Mouse (Mus musculus): ENCODE data around the gene Smco1. TPM values are rescaled to one million over a fixed set of nuclear protein-coding genes. Genes with fewer than 3 reads are reported as not detected.
"Not testable (repeated sequence)": the region's sequence is repeated elsewhere in the genome, so short reads cannot be mapped to it uniquely, and the experiment has no call there.

The Smco1 gene
- total RNA-seq (2017) = not detected in 3 replicates

DNA sequence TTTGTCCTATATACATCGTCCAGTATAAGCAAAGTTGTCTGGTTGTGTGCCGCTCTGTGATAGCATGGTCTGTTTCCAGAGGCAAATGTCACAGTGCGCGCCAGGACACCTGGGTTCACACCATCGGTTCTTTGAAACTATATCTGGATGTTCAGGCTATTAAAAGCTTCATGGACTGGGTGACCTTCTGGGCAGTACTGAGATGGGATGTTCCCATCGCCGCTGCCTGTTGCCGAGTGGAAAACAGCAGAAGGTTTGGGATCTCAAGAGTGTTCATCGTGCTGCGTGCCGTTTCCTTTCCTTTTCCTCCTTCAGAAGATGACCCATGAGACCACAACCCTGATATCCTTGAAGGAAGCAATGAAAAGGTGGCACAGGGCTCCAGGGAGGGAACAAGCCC lies at the start of gene Smco1:
Gene Smco1, plus strand, starts transcription at position 178 of the 400 bp plus-strand sequence.
- no peak for ATAC-seq (replicated peaks; ENCODE audit: insufficient number of reproducible peaks, low FRiP score, low TSS enrichment, poor library complexity, severe bottlenecking)

DNA sequence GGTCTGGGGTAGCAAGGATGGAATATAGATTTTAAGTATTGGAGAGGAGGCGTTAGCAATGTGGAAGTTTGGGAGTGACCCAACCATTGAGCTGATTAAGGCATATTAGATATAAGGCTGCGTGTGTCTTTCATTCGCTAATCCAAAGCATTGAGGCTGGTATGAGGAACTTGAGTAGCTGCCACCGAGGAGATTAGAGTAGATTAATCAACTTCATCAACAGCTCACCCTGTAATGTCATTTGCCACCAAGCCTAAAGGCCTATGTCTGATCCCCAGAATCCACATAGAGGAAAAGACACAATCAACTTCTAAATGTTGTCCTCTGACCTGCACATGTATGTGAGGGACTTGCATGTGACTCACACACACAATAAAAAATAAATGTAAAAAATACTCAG lies 49.5 kb upstream of the Smco1 start:
- ATAC-seq (replicated peaks; ENCODE audit: insufficient number of reproducible peaks, low FRiP score, low TSS enrichment, poor library complexity, severe bottlenecking) = no peak

DNA sequence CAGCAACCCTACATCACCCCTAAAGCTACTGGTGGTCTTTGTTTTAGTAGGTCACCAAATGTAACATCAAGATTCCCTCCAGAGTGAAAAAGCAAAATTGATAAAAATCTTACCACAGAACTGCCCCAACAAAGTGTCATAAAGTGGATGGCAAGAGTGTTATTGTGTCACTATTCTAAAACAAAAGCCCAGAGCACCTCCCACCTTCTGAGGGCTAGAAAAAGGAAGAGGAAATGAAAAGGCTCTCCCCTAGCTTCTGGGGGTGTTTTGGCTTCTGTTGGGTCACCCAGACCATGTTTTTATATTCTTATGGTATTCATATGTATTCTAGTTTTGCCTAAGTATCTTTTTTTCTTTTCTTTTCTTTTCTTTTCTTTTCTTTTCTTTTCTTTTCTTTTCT lies 48.9 kb upstream of the Smco1 start:
- ATAC-seq (replicated peaks; ENCODE audit: insufficient number of reproducible peaks, low FRiP score, low TSS enrichment, poor library complexity, severe bottlenecking) = peak; percentile 50; the same call in 1 of the 2 replicates

DNA sequence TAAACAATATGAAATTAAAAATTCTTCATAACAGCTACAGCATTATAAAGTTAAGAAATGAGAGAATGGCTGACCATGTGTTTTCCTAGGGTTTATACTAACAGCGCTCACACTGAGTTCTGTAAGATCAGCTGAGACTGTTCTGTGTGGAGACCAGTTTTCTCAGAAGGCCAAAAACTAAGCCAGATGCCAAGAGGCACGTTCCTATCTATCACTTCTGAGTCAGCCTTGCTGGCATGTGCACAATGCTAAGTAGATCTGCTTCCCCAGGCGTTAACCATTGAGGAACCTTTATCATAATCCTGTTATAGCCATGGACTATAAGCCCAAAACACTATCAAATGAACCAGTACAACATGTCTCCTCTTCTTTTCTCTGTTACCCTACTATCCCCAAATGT lies 39.2 kb upstream of the Smco1 start:
- ATAC-seq (replicated peaks; ENCODE audit: insufficient number of reproducible peaks, low FRiP score, low TSS enrichment, poor library complexity, severe bottlenecking) = not testable (repeated sequence)

DNA sequence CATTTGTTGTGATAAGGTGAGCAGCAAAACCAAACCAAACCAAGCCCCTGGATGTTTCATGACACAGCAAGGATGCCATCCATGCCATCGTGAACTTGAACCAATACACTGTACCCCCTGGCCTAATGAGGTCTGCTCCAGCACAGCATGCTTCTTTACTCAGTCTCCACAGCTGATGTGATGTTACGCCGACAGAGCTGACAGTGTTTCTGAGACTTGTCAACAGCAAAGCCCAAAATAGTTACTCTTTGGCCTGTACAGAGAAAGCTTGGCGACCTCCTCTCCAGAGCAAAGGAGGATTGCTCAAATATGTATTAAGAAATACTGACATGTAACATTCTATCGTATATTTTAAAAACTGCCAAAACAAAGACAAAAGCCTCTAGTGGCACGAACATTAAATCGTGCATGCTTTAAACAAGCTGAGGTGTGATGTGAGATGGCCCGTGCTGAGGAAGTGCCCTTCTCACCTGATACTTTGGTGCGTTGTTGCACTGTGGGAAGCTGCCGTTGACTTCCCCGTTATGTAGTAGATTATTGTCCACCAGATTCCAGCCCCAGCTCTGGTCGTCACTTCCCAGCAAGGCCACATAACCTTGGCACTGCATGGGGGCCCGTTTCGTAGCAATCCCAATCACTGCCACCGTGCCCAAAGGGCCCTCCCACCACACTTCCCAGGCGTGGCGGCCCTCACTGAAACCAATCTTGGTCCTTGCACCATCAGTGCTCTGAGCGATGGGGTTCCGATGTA lies 33.2 kb upstream of the Smco1 start:
- no peak for ATAC-seq (replicated peaks; ENCODE audit: insufficient number of reproducible peaks, low FRiP score, low TSS enrichment, poor library complexity, severe bottlenecking)

DNA sequence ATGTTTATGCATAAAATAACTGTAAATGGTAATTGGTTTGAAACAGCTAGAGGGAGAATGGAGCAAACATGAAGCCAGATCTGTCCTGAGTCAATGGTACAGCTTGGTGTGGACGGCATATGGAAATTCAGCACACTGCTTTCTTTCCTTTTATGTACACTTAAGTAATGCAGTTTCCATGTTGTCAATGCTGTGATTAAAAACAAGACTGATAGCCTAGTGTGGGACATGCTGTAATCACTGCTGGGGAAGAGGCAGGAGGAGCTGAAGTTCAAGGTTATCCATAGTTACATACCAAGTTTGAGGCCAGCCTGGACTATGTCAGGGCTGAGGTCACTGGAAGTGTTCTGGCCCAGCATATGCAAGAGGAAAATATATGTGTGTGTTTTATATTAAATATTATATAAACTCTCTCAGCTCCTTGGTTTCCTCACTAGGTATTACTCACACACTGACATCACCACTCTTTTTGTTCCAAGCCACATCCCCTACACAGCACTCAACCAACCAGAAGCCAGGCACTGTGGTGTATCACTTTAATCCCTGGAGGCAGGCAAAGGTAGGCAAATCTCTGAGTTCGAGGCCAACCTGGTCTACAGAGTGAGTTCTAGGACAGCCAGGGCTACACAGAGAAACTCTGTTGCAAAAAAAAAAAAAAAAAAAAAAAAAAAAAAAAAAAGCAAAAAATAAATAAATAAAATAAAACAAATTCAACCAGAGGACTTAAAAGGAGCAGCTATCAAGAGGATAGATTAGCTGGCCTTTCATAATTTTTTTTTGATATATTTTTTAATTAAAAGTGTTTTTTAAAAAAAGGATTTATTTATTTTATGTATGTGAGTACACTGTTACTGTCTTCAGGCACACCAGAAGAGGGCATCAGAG lies 31.6 kb upstream of the Smco1 start:
- no peak for ATAC-seq (replicated peaks; ENCODE audit: insufficient number of reproducible peaks, low FRiP score, low TSS enrichment, poor library complexity, severe bottlenecking)

DNA sequence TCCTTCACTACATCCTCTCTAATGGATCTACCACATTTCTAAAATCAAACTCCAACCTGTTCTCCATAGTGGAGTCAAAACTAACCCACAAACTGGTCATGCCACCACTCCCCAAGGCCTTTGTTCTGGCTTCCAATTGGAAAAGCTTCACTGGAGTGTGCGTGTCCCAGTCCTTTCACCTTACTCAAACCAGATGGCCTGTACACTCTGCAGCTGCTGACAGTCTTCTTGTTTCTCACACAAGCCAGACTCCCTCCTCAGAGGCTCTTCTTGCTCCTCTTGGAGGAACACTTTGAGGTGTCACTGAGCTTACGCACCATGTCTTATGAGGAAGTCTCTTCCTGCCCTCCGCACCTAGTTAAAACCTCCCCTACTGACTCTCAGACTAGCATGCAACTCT lies 27.4 kb upstream of the Smco1 start:
- no peak for ATAC-seq (replicated peaks; ENCODE audit: insufficient number of reproducible peaks, low FRiP score, low TSS enrichment, poor library complexity, severe bottlenecking)

DNA sequence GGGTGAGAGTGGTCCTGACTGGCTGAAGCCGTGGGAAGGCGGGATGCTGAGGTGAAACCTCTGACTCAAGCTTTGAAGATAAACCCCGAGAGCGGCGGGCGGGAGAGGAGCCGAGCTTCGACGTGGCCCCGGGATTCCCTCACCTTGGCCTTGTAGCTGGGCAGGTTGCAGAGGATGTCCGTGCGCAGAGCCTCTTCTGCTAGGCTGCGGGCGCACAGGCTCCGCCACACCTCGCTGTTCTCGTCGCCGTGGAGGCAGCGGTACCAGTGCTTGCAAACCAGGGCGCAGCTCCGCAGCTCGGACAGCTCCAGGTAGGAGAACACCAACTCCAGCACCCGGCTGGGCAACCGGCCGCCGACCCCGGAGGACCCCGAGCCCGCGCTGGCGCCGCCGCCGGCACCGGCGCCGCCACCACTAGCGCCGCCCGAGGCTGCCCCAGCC lies 24.9 kb upstream of the Smco1 start:
- no peak; the same call in 1 of the 2 replicates for ATAC-seq (replicated peaks; ENCODE audit: insufficient number of reproducible peaks, low FRiP score, low TSS enrichment, poor library complexity, severe bottlenecking)

DNA sequence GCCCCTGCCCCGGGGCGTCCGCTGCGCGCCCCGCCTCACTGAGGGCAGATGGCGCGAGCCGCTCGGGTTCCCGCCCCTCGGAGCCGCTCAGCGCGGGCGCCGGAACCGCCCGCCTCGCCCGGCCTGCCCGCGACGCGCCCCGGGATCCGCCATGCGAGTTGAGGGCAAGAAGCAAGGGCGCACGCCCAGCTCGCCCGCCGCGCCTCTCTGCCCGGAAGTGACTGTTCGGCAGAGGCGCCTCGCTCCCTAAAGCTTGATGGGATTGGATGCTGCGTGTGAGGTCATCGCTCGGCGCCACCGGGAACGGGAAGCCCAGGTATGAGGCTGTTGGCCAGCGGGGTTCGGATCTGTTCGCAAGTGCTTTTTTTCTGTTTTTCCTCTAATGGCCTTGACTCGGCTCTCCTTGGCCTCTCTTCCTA lies 24.3 kb upstream of the Smco1 start, which contains the start of the genes Fbxo45 and Wdr53:
Gene Fbxo45, minus strand, starts transcription at position 207 of the 419 bp plus-strand sequence.
Gene Wdr53, plus strand, starts transcription at position 276 of the 419 bp plus-strand sequence.
- peak; percentile 99 for ATAC-seq (replicated peaks; ENCODE audit: insufficient number of reproducible peaks, low FRiP score, low TSS enrichment, poor library complexity, severe bottlenecking)

DNA sequence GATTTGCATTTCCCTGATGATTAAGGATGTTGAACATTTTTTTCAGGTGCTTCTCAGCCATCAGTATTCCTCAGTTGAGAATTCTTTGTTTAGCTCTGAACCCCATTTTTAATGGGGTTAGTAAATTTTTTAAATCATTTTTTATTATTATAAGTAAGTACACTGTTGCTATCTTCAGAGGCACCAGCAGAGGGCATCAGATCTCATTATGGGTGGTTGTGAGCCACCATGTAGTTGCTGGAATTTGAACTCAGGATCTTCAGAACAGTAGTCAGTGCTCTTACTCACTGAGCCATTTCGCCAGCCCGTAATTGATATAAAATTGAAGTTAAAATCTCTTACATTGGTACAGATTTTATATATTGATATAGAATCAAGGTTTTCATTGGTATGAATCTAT lies 7.0 kb upstream of the Smco1 start:
- ATAC-seq (replicated peaks; ENCODE audit: insufficient number of reproducible peaks, low FRiP score, low TSS enrichment, poor library complexity, severe bottlenecking) = not testable (repeated sequence)

DNA sequence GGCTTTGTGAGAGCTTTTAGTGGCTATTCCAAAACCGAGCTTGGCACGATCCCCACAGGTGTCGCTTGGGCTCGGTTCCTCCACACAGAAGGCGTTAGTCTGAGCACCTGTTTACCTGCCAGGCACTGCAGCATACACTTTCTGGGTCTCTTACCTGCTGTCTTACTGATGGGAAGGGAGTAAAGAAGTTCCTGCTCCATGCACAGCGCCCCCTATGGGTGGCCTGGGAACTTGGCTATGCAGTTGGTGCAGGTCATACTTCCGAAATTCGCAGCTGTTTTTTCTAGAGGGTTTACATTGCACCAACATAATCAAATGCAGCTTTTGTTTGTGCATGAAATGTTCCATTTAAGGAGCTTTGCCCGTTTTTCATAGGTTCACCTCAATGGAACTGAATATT lies 2.1 kb downstream of the Smco1 start:
- ATAC-seq (replicated peaks; ENCODE audit: insufficient number of reproducible peaks, low FRiP score, low TSS enrichment, poor library complexity, severe bottlenecking) = no peak

DNA sequence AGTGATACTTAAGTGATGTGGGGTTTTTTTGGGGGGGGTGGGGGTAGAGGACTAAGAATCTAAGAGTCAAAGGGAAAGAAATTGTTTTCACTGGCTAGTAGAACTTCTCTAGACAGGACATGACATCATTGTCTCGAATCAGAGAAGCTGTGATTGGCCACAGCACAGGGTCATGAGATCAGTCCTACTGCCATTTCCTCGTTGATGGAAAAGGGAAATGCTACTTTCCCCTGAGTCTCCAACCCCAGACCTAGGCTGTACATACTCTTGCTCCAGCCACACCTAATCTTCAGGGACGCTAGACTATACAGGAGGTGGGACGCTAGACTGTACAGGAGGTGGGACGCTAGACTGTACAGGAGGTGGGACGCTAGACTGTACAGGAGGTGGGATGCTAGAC lies 3.8 kb downstream of the Smco1 start:
- peak; percentile 64 for ATAC-seq (replicated peaks; ENCODE audit: insufficient number of reproducible peaks, low FRiP score, low TSS enrichment, poor library complexity, severe bottlenecking)

DNA sequence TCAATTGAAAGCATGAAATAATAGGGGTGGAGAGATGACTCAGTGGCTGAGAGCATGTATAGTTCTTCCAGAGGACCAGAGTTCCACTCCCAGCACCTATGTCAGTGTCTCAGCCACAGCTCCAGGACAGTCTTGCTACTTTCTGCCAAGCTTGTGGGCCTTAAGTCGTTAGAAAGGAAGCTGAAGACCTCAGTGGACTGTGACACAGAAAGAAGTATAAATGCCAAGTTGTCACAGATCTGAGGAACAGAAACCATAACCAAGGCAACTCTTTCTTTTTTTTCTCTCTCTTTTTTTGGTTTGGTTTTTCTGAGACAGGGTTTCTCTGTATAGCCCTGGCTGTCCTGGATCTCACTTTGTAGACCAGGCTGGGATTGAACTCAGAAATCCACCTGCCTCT lies 4.6 kb downstream of the Smco1 start:
- ATAC-seq (replicated peaks; ENCODE audit: insufficient number of reproducible peaks, low FRiP score, low TSS enrichment, poor library complexity, severe bottlenecking) = no peak

DNA sequence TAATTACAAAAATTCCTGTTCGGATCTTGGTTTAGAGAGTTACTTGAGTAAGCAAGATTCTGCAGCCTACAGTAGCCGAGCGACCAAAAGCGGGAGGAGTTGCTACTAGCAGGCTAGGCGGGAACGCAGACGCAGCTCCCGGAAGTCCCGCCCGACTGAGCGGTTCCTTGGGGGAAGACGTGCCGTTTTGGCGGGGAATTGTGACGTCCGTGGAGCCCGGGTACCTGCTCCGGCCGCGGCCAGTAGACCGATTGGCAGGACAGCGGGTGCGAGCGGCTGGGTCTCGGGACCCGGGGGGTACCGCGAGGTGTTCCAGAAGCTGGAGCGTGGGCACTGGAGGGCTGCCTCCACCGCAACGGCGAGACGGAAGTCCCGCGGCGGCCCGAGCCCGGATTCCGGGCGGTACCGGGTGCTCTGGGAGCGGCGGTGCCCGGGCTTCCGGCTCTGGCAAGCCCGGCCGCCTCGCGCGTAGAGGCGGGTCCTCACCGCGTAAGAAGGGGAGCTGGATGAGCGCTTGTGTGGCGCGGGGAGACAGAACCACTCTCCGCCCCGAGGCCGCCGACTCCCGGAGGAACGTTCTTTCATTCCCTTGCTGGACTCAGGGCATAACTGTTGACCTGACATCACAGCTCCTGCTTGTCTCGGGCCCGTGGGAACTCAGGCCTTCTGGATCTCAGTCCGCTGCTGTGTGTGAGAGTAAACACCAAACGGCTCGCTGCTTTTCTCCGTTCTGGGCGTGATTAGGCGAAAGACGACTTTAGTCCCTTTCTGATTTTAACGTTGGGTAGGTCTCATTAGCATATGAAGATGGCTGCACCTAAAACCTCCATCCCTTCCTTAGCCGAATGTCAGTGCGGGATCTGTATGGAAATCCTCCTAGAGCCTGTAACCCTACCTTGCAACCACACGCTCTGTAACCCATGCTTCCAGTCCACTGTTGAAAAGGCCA lies 6.3 kb downstream of the Smco1 start, which contains the start of gene Rnf168:
Gene Rnf168, plus strand, starts transcription at position 152 of the 949 bp plus-strand sequence.
- peak; percentile 90 for ATAC-seq (replicated peaks; ENCODE audit: insufficient number of reproducible peaks, low FRiP score, low TSS enrichment, poor library complexity, severe bottlenecking)

DNA sequence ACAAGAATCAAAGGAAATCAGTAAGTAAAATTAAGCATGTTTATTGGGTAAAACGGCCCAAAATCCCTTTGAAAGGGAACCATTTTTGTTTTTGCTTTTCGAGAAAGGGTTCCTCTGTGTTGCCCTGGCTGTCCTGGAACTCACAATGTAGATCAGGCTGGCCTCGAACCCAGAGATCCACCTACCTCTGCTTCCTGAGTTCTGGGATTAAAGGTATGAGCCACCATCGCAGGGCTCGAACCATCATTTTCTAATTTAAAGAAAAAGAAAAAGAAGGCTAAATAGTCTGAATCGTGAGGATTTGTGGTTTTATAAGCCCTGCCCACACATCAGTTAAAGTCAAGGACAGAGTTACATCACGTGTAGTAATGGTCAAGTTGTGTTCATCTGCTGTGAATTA lies 7.1 kb downstream of the Smco1 start:
- no peak for ATAC-seq (replicated peaks; ENCODE audit: insufficient number of reproducible peaks, low FRiP score, low TSS enrichment, poor library complexity, severe bottlenecking)

DNA sequence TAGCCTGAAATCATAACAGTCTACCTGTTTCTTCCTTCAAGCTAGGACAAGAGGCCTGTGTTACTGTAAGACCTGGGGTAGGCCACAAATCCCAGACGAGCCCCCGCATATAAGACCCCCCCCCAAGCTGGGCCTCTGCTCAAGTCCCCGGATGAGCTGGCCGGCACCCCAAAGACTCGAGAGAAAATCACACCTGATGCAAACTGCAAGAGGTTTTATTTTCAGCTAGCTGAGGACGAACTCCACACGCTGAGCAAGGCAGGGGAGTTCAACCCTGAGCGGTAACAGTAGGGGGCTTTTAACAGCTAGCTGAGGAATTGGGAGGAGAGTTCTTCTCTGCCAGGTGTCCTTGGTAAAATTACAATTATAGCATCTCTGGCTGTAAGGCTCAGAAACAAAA lies 8.9 kb downstream of the Smco1 start:
- no peak for ATAC-seq (replicated peaks; ENCODE audit: insufficient number of reproducible peaks, low FRiP score, low TSS enrichment, poor library complexity, severe bottlenecking)

DNA sequence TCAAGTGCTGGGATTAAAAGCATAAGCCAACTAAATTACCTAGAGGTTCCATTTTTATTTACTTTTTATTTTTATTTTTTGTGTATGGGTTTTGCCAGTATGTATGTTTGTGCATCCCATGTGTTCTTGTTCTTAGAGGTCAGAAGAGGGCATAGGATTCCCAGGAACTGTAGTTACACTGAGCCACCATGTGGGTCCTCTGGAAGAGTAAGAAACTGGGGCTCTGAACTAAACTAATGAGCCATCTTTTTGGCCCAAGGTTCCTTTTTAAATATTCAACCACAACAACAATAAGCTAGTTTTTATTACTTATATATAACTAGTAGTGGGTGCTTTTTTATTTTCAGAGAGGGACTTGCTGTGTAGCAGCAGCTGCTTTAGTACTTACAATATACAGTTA lies 11.3 kb downstream of the Smco1 start:
- no peak for ATAC-seq (replicated peaks; ENCODE audit: insufficient number of reproducible peaks, low FRiP score, low TSS enrichment, poor library complexity, severe bottlenecking)

DNA sequence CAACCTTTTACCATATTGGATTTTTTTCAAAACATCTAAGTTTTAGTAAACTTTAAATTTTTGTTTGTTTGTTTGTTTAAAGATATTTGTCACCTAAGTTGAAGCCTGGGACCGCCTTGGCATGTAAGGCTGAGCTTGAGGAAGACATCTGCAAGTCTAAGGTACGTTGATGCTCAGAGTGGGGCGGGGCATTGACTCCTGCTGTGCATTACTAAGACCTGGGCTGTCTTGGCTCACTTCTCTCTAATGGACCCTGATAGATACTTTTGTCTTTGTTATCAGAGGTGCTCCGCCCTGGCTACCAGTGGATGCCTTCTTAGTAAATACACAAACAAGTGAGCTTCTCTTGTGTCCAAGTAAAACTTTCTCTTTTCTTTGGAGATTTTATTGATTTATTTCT lies 20.6 kb downstream of the Smco1 start:
- ATAC-seq (replicated peaks; ENCODE audit: insufficient number of reproducible peaks, low FRiP score, low TSS enrichment, poor library complexity, severe bottlenecking) = no peak
